Mouse (Mus musculus) kidney, embryonic 15.5 days (tissue): ENCODE results near the gene Trim52. TPM values are rescaled to one million over a fixed set of nuclear protein-coding genes. Genes with fewer than 3 reads are reported as not detected.
A peak's percentile ranks its signal among the peaks of the same experiment; 100 is the strongest.
"Not testable (repeated sequence)": the region's sequence is repeated elsewhere in the genome, so short reads cannot be mapped to it uniquely, and the experiment has no call there.

Experiments
- ATAC-seq: fragments of 200-750 bp; cut with Nextera tagmentation; replicated peaks from 2 replicates; pipeline ENCODE4 v1.8.0; 2017; ENCODE audit warnings: moderate TSS enrichment; ENCODE audit not compliant: low FRiP score
- H3K27ac ChIP-seq: fragments of 300-500 bp; sonication (generic); 2 replicates; pipeline ENCODE4 v1.5.1; 2015; ENCODE audit warnings: mild to moderate bottlenecking, inconsistent platforms
- H3K27me3 ChIP-seq: fragments of 300-500 bp; sonication (generic); 2 replicates; pipeline ENCODE4 v1.6.1; 2015; ENCODE audit warnings: inconsistent platforms
- H3K36me3 ChIP-seq: fragments of 300-500 bp; sonication (generic); 2 replicates; pipeline ENCODE4 v1.6.1; 2015; ENCODE audit warnings: inconsistent platforms
- H3K4me1 ChIP-seq: fragments of 300-500 bp; sonication (generic); 2 replicates; pipeline ENCODE4 v1.6.1; 2015; ENCODE audit warnings: inconsistent platforms
- H3K4me2 ChIP-seq: fragments of 300-500 bp; sonication (generic); 2 replicates; pipeline ENCODE4 v1.6.1; 2015; ENCODE audit warnings: moderate library complexity, mild to moderate bottlenecking, inconsistent platforms
- H3K4me3 ChIP-seq: fragments of 300-500 bp; sonication (generic); replicated peaks from 2 replicates; pipeline ENCODE4 v1.5.1; 2015; ENCODE audit warnings: mild to moderate bottlenecking, inconsistent platforms
- H3K9ac ChIP-seq: fragments of 300-500 bp; sonication (generic); 2 replicates; pipeline ENCODE4 v1.6.1; 2015; ENCODE audit warnings: mild to moderate bottlenecking, inconsistent platforms
- H3K9me3 ChIP-seq: fragments of 300-500 bp; sonication (generic); replicated peaks from 2 replicates; pipeline ENCODE4 v1.6.1; 2016; ENCODE audit warnings: inconsistent platforms
- WGBS: fragments of 180-500 bp; shearing (Covaris S2); methylation state at CpG from one replicate; pipeline ENCODE4 v1.1.7; 2015; ENCODE audit warnings: mixed read lengths; 5-methylcytosine and 5-hydroxymethylcytosine counted together
- polyA plus RNA-seq: library from polyadenylated mRNA; unstranded; fragments of >200 nt; fragmentation: Nextera tagmentation; extraction: Ambion mirVana; gene quantifications from 2 replicates; pipeline ENCODE4 v1.2.1, GENCODE M21; 2015

Trim52 gene
- polyA plus RNA-seq, 1 experiment from 2014 or later: not detected

- H3K36me3 ChIP-seq: no peaks in the 10 kb centered on the region
- ATAC-seq: no peak
- no peaks in the 10 kb centered on the region for H3K4me1 ChIP-seq
- WGBS: 46% methylated on average over 3 of the region's 3 CpGs
- H3K27me3 ChIP-seq: no peaks in the 10 kb centered on the region
- H3K27ac ChIP-seq: no peak overlapping the region
- no peaks in the 10 kb centered on the region for H3K9me3 ChIP-seq
- no peak overlapping the region for H3K9ac ChIP-seq
- no peak overlapping the region for H3K4me3 ChIP-seq
- no peak overlapping the region for H3K4me2 ChIP-seq
Measured at GRCm38 (mm10) chr14:106162331-106162730, 56.3 kb downstream of the Trim52 start.

GRCm38 (mm10) chr14:106163196-106163595, 57.2 kb downstream of the Trim52 start:
- Histone ChIP-seq H3K4me3 (no peak overlapping the region), H3K27ac (no peak overlapping the region), H3K36me3 (no peaks in the 10 kb centered on the region), H3K27me3 (no peaks in the 10 kb centered on the region), H3K9me3 (no peaks in the 10 kb centered on the region), H3K4me2 (no peak overlapping the region), H3K9ac (no peak overlapping the region), H3K4me1 (no peaks in the 10 kb centered on the region)
- ATAC-seq: no peak

- ATAC-seq, H3K4me2 ChIP-seq, H3K9ac ChIP-seq, H3K36me3 ChIP-seq, H3K4me1 ChIP-seq, H3K27me3 ChIP-seq, H3K9me3 ChIP-seq, H3K4me3 ChIP-seq: not testable (repeated sequence)
- H3K27ac ChIP-seq: 0 out of 2 replicates have a peak overlapping the region, but pooled peaks have one; percentile 18
Measured at GRCm38 (mm10) chr14:106163933-106164332, 57.9 kb downstream of the Trim52 start.

GRCm38 (mm10) chr14:106176879-106177278, 70.9 kb downstream of the Trim52 start:
- H3K27me3 ChIP-seq: no peaks in the 10 kb centered on the region
- ATAC-seq: peak; percentile 74; the same call in 1 of the 2 replicates
- H3K9ac ChIP-seq: no peak overlapping the region
- H3K4me2 ChIP-seq: no peak overlapping the region
- H3K4me3 ChIP-seq: no peak overlapping the region
- 73% methylated on average over 5 of the region's 5 CpGs for WGBS
- H3K27ac ChIP-seq: no peak overlapping the region
- H3K4me1 ChIP-seq: 0 out of 2 replicates have a peak, but pooled peaks cover 5% of the 10 kb centered on the region
- H3K36me3 ChIP-seq: no peaks in the 10 kb centered on the region
- no peaks in the 10 kb centered on the region for H3K9me3 ChIP-seq

- no peaks in the 10 kb centered on the region for H3K36me3 ChIP-seq
- no peak overlapping the region for H3K4me2 ChIP-seq
- no peak overlapping the region for H3K9ac ChIP-seq
- no peak overlapping the region for H3K27ac ChIP-seq
- 0 out of 2 replicates have a peak, but pooled peaks cover 5% of the 10 kb centered on the region for H3K4me1 ChIP-seq
- no peak for ATAC-seq
- WGBS: 58% methylated on average over 4 of the region's 4 CpGs
- H3K27me3 ChIP-seq: no peaks in the 10 kb centered on the region
- no peaks in the 10 kb centered on the region for H3K9me3 ChIP-seq
- no peak overlapping the region for H3K4me3 ChIP-seq
Measured at GRCm38 (mm10) chr14:106178245-106178644, 72.2 kb downstream of the Trim52 start.

GRCm38 (mm10) chr14:106179102-106179727, 73.2 kb downstream of the Trim52 start:
- no peak for ATAC-seq
- 0 out of 2 replicates have a peak, but pooled peaks cover 5% of the 10 kb centered on the region for H3K4me1 ChIP-seq
- H3K27ac ChIP-seq: no peak overlapping the region
- no peaks in the 10 kb centered on the region for H3K27me3 ChIP-seq
- WGBS: 46% methylated on average over 8 of the region's 8 CpGs
- no peaks in the 10 kb centered on the region for H3K36me3 ChIP-seq
- no peaks in the 10 kb centered on the region for H3K9me3 ChIP-seq
- H3K4me2 ChIP-seq: no peak overlapping the region
- H3K9ac ChIP-seq: no peak overlapping the region
- no peak overlapping the region for H3K4me3 ChIP-seq

GRCm38 (mm10) chr14:106179728-106180125, 73.7 kb downstream of the Trim52 start:
- Histone ChIP-seq H3K9ac (no peak overlapping the region), H3K4me3 (no peak overlapping the region), H3K4me1 (0 out of 2 replicates have a peak, but pooled peaks cover 5% of the 10 kb centered on the region), H3K36me3 (no peaks in the 10 kb centered on the region), H3K9me3 (no peaks in the 10 kb centered on the region), H3K27ac (no peak overlapping the region), H3K27me3 (no peaks in the 10 kb centered on the region), H3K4me2 (no peak overlapping the region)
- WGBS: 70% methylated on average over 2 of the region's 2 CpGs
- no peak for ATAC-seq

- no peaks in the 10 kb centered on the region for H3K27me3 ChIP-seq
- H3K4me2 ChIP-seq: no peak overlapping the region
- no peak overlapping the region for H3K9ac ChIP-seq
- H3K36me3 ChIP-seq: no peaks in the 10 kb centered on the region
- H3K27ac ChIP-seq: no peak overlapping the region
- no peak for ATAC-seq
- H3K4me3 ChIP-seq: no peak overlapping the region
- H3K9me3 ChIP-seq: no peaks in the 10 kb centered on the region
- 0 out of 2 replicates have a peak, but pooled peaks cover 5% of the 10 kb centered on the region for H3K4me1 ChIP-seq
Measured at GRCm38 (mm10) chr14:106180616-106181015, 74.6 kb downstream of the Trim52 start.

- no peak overlapping the region for H3K27ac ChIP-seq
- ATAC-seq: no peak
- no peak overlapping the region for H3K4me2 ChIP-seq
- H3K9ac ChIP-seq: no peak overlapping the region
- H3K9me3 ChIP-seq: no peaks in the 10 kb centered on the region
- 0 out of 2 replicates have a peak, but pooled peaks cover 5% of the 10 kb centered on the region for H3K4me1 ChIP-seq
- no peaks in the 10 kb centered on the region for H3K27me3 ChIP-seq
- 73% methylated on average over 3 of the region's 3 CpGs for WGBS
- H3K36me3 ChIP-seq: no peaks in the 10 kb centered on the region
- H3K4me3 ChIP-seq: no peak overlapping the region
Measured at GRCm38 (mm10) chr14:106183985-106184384, 78.0 kb downstream of the Trim52 start.

Other genes with a start within 250 kb of the Trim52 start
- 56.2 and 61.9 TPM in 2 replicates for gene Spry2, start 209.4 kb upstream of the Trim52 start, polyA plus RNA-seq